ENCODE assay signal across 12 mouse cellular contexts in genomic region chr7:118251392-118252170, GRCm38 (mm10). TPM values are rescaled to one million over a fixed set of nuclear protein-coding genes. Genes with fewer than 3 reads are reported as not detected.
DNase-seq lines count a peak whose midpoint lies in the region; ATAC-seq lines count a peak whose summit lies in the region.
"Had no signal": no experiment of that assay in that cellular context is flagged by ENCODE, and none has a peak within 500 bp of the region (broad histone marks: within the 10 kb centered on the region; RNA-seq: fewer than 3 reads in every experiment).

No protein-coding gene starts in this region.

- 0 out of 2 replicates have a peak, but pooled peaks cover 3% of the 10 kb centered on the region for H3K4me1 ChIP-seq in kidney, embryonic 16.5 days (ENCODE audit: insufficient read depth, low read length)

- no peaks in the 10 kb centered on the region for H3K36me3 ChIP-seq in kidney, embryonic 16.5 days (ENCODE audit: insufficient read depth, low read length)
- H3K36me3 ChIP-seq: hindbrain, embryonic 15.5 days; limb, embryonic 13.5 days; midbrain, embryonic 15.5 days had no signal

- WGBS in kidney, embryonic 16.5 days: 88% methylated on average over 2 of the region's 2 CpGs

- ATAC-seq in kidney, embryonic 16.5 days (ENCODE audit: low FRiP score, low TSS enrichment): no peak
- ATAC-seq: forebrain, postnatal 0 days; midbrain, embryonic 15.5 days had no signal

- no peak overlapping the region for H3K27ac ChIP-seq in kidney, embryonic 16.5 days (ENCODE audit: low read length)
- H3K27ac ChIP-seq: hindbrain, embryonic 15.5 days; limb, embryonic 13.5 days; midbrain, embryonic 15.5 days had no signal

- H3K9ac ChIP-seq in kidney, embryonic 16.5 days (replicated peaks; ENCODE audit: low read length): no peak overlapping the region
- H3K9ac ChIP-seq: forebrain, postnatal 0 days; hindbrain, embryonic 15.5 days; limb, embryonic 13.5 days; midbrain, embryonic 15.5 days had no signal

- peak; percentile 49 to 87 for DNase-seq in adrenal gland, adult (ENCODE audit: inconsistent age in 2 of 2, low spot score in 1 of 2)
- no peak for DNase-seq in adrenal gland, postnatal 25 days
- peak; percentile 30 to 32 for DNase-seq in kidney, postnatal 36 days
- DNase-seq in brain, adult 2 months (ENCODE audit: low read depth, low spot score): peak; percentile 68
- DNase-seq in heart, postnatal 10 days: peak; percentile 42 to 48
- no peak for DNase-seq in right cerebral cortex, postnatal 36 days (ENCODE audit: low spot score in 2 of 2)
- no peak for DNase-seq in right cerebral cortex, postnatal 10 days (ENCODE audit: low spot score in 2 of 2)
- DNase-seq: forebrain, postnatal 0 days had no signal

- intact Hi-C loops in heart, postnatal 10 days (cut with DNase I): no loop called here

- no peaks in the 10 kb centered on the region for H3K9me3 ChIP-seq in kidney, embryonic 16.5 days (ENCODE audit: low read length)
- H3K9me3 ChIP-seq: hindbrain, embryonic 15.5 days; limb, embryonic 13.5 days; midbrain, embryonic 15.5 days had no signal

- no peak overlapping the region for H3K4me2 ChIP-seq in kidney, embryonic 16.5 days (replicated peaks; ENCODE audit: low read depth, low read length)
- H3K4me2 ChIP-seq: hindbrain, embryonic 15.5 days; limb, embryonic 13.5 days; midbrain, embryonic 15.5 days had no signal

- H3K4me3 ChIP-seq in kidney, embryonic 16.5 days (ENCODE audit: low read length): no peak overlapping the region
- H3K4me3 ChIP-seq: hindbrain, embryonic 15.5 days; limb, embryonic 13.5 days; midbrain, embryonic 15.5 days had no signal

- no peaks in the 10 kb centered on the region for H3K27me3 ChIP-seq in kidney, embryonic 16.5 days (ENCODE audit: insufficient read depth, low read length)
- H3K27me3 ChIP-seq: hindbrain, embryonic 15.5 days; limb, embryonic 13.5 days; midbrain, embryonic 15.5 days had no signal

RNA-seq across cellular contexts. Expression of gene Smg1, which starts 8.1 kb away (rescaled TPM):
- 52.8 and 55.6 TPM in 2 replicates for total RNA-seq in adrenal gland, postnatal 25 days (2021)
- 11.7 and 15.2 TPM in 2 replicates for polyA plus RNA-seq in kidney, embryonic 16.5 days (2015; fragmentation: Nextera tagmentation; extraction: Ambion mirVana)
- total RNA-seq in heart, postnatal 10 days (2021): 10 to 100 TPM; 52.3 to 57.2 TPM

Comparison
In these comparisons a context has a peak if more than half of its experiments do, and no peak if none do; other contexts are left out.
1. DNase-seq: peak in adrenal gland, adult (2 of 2), kidney, postnatal 36 days (2 of 2), brain, adult 2 months (single experiment) and heart, postnatal 10 days (2 of 2); none in adrenal gland, postnatal 25 days (single experiment), right cerebral cortex, postnatal 36 days (0 of 2) and right cerebral cortex, postnatal 10 days (0 of 2).